Mouse (Mus musculus) liver, postnatal 0 days (tissue): ENCODE measurements at regions not wholly inside any gene's neighbourhood (a gene's known extent, or its start where the extent isn't known, plus 50 kb on each side); places are given as distances from the start of the nearest gene placed in this dataset.
"Not testable (repeated sequence)": the region's sequence is repeated elsewhere in the genome, so short reads cannot be mapped to it uniquely, and the experiment has no call there.

ENCODE experiments used
- ATAC-seq: fragments of 200-750 bp; cut with Nextera tagmentation; 2 replicates; pipeline ENCODE4 v1.8.0; 2017; ENCODE audit warnings: mild to moderate bottlenecking, moderate library complexity
- DNase-seq: peaks from one replicate; pipeline ENCODE4 v3.0.0-alpha.2; 2016
- H3K27ac ChIP-seq: fragments of 300-500 bp; sonication (generic); 2 replicates; pipeline ENCODE4 v1.5.1; 2014; ENCODE audit warnings: antibody characterized with exemption, moderate library complexity, mild to moderate bottlenecking, low read depth
- H3K27me3 ChIP-seq: fragments of 300-500 bp; sonication (generic); 2 replicates; pipeline ENCODE4 v1.6.1; 2014; ENCODE audit warnings: low read length, control low read depth, mixed read lengths; ENCODE audit not compliant: insufficient read depth
- H3K36me3 ChIP-seq: fragments of 300-500 bp; sonication (generic); replicated peaks from 2 replicates; pipeline ENCODE4 v1.6.1; 2014; ENCODE audit warnings: mild to moderate bottlenecking, control low read depth, low read length, moderate library complexity, mixed read lengths; ENCODE audit not compliant: insufficient read depth
- H3K4me1 ChIP-seq: fragments of 300-500 bp; sonication (generic); 2 replicates; pipeline ENCODE4 v1.6.1; 2014; ENCODE audit warnings: antibody characterized with exemption, mild to moderate bottlenecking, control low read depth; ENCODE audit not compliant: insufficient read depth
- H3K4me2 ChIP-seq: fragments of 300-500 bp; sonication (generic); 2 replicates; pipeline ENCODE4 v1.6.1; 2014; ENCODE audit warnings: low read depth, mild to moderate bottlenecking, low read length, moderate library complexity, mixed read lengths
- H3K4me3 ChIP-seq: fragments of 300-500 bp; sonication (generic); 2 replicates; pipeline ENCODE4 v1.5.1; 2014; ENCODE audit warnings: low read depth, low read length
- H3K9ac ChIP-seq: fragments of 300-500 bp; sonication (generic); replicated peaks from 2 replicates; pipeline ENCODE4 v1.6.1; 2014; ENCODE audit warnings: mild to moderate bottlenecking, moderate library complexity
- H3K9me3 ChIP-seq: fragments of 300-500 bp; sonication (generic); 2 replicates; pipeline ENCODE4 v1.6.1; 2016; ENCODE audit warnings: mild to moderate bottlenecking, control low read depth, low read length, mixed read lengths
- CTCF ChIP-seq: sonication (generic); IDR thresholded peaks from 2 replicates; pipeline ENCODE4 v1.5.1; 2016; ENCODE audit warnings: antibody characterized with exemption, low read depth
- EP300 ChIP-seq: IDR thresholded peaks from 2 replicates; pipeline ENCODE4 v1.6.1; 2016; ENCODE audit warnings: antibody characterized with exemption, low read depth, mild to moderate bottlenecking
- WGBS: fragments of 180-500 bp; shearing (Covaris S2); extraction: QIAGEN DNeasy Blood & Tissue Kit; methylation state at CpG from one replicate; pipeline ENCODE4 v1.1.7; 2014; ENCODE audit not compliant: insufficient replicate concordance; 5-methylcytosine and 5-hydroxymethylcytosine counted together

GRCm38 (mm10) chr3:21621745-21622144 lies 454.7 kb upstream of the Tbl1xr1 start:
- no peak for DNase-seq
- Histone ChIP-seq H3K36me3 (no peaks in the 10 kb centered on the region), H3K27ac (no peak overlapping the region), H3K4me2 (no peak overlapping the region), H3K9me3 (no peaks in the 10 kb centered on the region), H3K4me1 (no peaks in the 10 kb centered on the region), H3K4me3 (no peak overlapping the region), H3K27me3 (no peaks in the 10 kb centered on the region), H3K9ac (no peak overlapping the region)
- ATAC-seq, result no peak
- 88% methylated on average over 2 of the region's 2 CpGs for WGBS
- no peak for TF ChIP-seq EP300
- no peak for TF ChIP-seq CTCF

GRCm38 (mm10) chr3:21625039-21625438 lies 451.4 kb upstream of the Tbl1xr1 start:
- WGBS, result 82% methylated on average over 2 of the region's 2 CpGs
- Histone ChIP-seq H3K27ac (no peak overlapping the region), H3K4me3 (no peak overlapping the region), H3K9ac (no peak overlapping the region), H3K4me1 (no peaks in the 10 kb centered on the region), H3K9me3 (no peaks in the 10 kb centered on the region), H3K27me3 (no peaks in the 10 kb centered on the region), H3K4me2 (no peak overlapping the region), H3K36me3 (no peaks in the 10 kb centered on the region)
- ATAC-seq (no peak), DNase-seq (no peak)
- no peak for TF ChIP-seq EP300
- no peak for TF ChIP-seq CTCF

- no peak overlapping the region for H3K4me3 ChIP-seq
- no peak for ATAC-seq
- H3K36me3 ChIP-seq, result no peaks in the 10 kb centered on the region
- no peaks in the 10 kb centered on the region for H3K9me3 ChIP-seq
- DNase-seq, result no peak
- no peaks in the 10 kb centered on the region for H3K27me3 ChIP-seq
- no peak overlapping the region for H3K27ac ChIP-seq
- no peaks in the 10 kb centered on the region for H3K4me1 ChIP-seq
- WGBS, result 65% methylated on average over 3 of the region's 3 CpGs
- TF ChIP-seq CTCF, result no peak
- TF ChIP-seq EP300, result no peak
- H3K4me2 ChIP-seq, result no peak overlapping the region
- no peak overlapping the region for H3K9ac ChIP-seq
Observed at GRCm38 (mm10) chr3:21626029-21626428, 450.4 kb upstream of the Tbl1xr1 start.

- not testable (repeated sequence) for H3K36me3 ChIP-seq, H3K4me1 ChIP-seq, H3K27ac ChIP-seq, H3K9ac ChIP-seq, DNase-seq, H3K9me3 ChIP-seq, ATAC-seq, H3K4me3 ChIP-seq, H3K27me3 ChIP-seq, H3K4me2 ChIP-seq
- 76% methylated on average over 2 of the region's 2 CpGs for WGBS
Observed at GRCm38 (mm10) chr3:21627048-21627447, 449.4 kb upstream of the Tbl1xr1 start.

- no peaks in the 10 kb centered on the region for H3K27me3 ChIP-seq
- ATAC-seq, result no peak
- no peak for DNase-seq
- no peak overlapping the region for H3K4me3 ChIP-seq
- WGBS, result 49% methylated on average over 1 of the region's 1 CpGs
- H3K4me1 ChIP-seq, result no peaks in the 10 kb centered on the region
- no peak overlapping the region for H3K27ac ChIP-seq
- no peak overlapping the region for H3K4me2 ChIP-seq
- H3K36me3 ChIP-seq, result no peaks in the 10 kb centered on the region
- H3K9ac ChIP-seq, result no peak overlapping the region
- TF ChIP-seq EP300 (no peak), CTCF (no peak)
- no peaks in the 10 kb centered on the region for H3K9me3 ChIP-seq
Observed at GRCm38 (mm10) chr3:21633600-21634221, 442.7 kb upstream of the Tbl1xr1 start.

- H3K36me3 ChIP-seq, result no peaks in the 10 kb centered on the region
- H3K27ac ChIP-seq, result no peak overlapping the region
- no peak for ATAC-seq
- no peak overlapping the region for H3K4me2 ChIP-seq
- TF ChIP-seq EP300, result no peak
- no peak for TF ChIP-seq CTCF
- no peaks in the 10 kb centered on the region for H3K27me3 ChIP-seq
- no peak for DNase-seq
- no peak overlapping the region for H3K4me3 ChIP-seq
- WGBS, result 52% methylated on average over 4 of the region's 4 CpGs
- H3K4me1 ChIP-seq, result peaks cover 4% of the 10 kb centered on the region; the same call in 1 of the 2 replicates
- no peaks in the 10 kb centered on the region for H3K9me3 ChIP-seq
- H3K9ac ChIP-seq, result no peak overlapping the region
Observed at GRCm38 (mm10) chr3:21634675-21635204, 441.7 kb upstream of the Tbl1xr1 start.
